Mouse (Mus musculus) A20 (cell line): Measurements from ENCODE around the gene Gm20388.
A peak's percentile ranks its signal among the peaks of the same experiment; 100 is the strongest.

ENCODE experiments used
- DNase-seq: peaks from one replicate; pipeline ENCODE4 v3.0.0-alpha.2; 2011; ENCODE audit warnings: low read depth, low spot score

The Gm20388 gene

DNA sequence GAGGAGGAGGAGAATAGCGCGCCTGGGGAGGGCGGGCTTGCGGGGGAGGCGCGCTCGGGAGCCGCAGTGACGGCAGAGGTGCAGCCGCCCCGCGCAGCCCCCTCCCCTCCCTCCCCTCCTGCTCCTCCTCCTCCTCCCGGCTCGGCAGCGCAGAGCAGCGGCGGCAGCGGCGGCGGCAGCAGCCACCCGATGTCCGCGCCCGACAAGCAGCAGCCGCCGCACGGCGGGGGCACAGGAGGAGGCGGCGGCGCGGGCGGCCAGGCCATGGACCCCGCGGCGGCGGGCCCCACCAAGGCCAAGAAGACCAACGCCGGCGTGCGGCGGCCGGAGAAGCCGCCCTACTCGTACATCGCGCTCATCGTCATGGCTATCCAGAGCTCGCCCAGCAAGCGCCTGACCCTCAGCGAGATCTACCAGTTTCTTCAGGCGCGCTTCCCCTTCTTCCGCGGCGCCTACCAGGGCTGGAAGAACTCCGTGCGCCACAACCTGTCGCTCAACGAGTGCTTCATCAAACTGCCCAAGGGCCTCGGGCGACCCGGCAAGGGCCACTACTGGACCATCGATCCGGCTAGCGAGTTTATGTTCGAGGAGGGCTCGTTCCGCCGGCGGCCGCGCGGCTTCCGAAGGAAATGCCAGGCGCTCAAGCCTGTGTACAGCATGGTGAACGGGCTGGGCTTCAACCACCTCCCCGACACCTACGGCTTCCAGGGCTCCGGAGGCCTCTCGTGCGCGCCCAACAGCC is 1173.7 kb downstream of the Gm20388 start, which contains the start of gene Foxf1:
Foxf1 (plus strand) TSS at position 177 of the 742 bp plus-strand sequence.
- DNase-seq, result no peak

DNA sequence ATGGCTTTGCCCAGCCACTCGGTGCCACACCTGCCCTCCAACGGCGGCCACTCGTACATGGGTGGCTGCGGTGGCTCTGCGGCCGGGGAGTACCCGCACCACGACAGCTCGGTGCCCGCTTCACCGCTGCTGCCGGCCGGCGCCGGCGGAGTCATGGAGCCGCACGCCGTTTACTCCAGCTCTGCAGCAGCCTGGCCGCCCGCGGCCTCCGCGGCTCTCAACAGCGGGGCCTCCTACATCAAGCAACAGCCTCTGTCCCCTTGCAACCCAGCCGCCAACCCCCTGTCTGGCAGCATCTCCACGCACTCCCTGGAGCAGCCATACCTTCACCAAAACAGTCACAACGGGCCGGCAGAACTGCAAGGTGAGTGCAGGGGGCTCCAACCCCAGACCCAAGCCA is 1174.4 kb downstream of the Gm20388 start:
- DNase-seq, result no peak

DNA sequence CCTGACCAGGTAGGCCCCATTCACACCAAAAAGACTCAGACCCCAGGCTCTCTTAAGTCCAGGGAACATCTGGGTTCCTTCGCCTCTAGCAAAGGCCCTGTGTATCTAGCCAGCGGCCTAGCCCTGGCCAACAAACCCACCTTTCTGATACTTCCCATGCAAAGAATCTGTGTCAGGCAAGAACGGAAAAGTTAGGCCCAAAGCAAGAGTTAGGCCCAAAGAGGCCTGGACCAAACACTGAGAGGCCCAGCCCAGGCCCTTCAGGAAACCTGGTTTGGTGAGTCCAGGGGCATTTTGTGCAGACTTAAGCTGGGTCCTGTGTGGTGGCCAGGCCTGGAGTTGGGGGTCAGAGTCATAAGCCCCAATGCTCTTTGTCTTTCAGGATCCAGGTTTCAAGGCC is 1174.9 kb downstream of the Gm20388 start:
- no peak for DNase-seq

DNA sequence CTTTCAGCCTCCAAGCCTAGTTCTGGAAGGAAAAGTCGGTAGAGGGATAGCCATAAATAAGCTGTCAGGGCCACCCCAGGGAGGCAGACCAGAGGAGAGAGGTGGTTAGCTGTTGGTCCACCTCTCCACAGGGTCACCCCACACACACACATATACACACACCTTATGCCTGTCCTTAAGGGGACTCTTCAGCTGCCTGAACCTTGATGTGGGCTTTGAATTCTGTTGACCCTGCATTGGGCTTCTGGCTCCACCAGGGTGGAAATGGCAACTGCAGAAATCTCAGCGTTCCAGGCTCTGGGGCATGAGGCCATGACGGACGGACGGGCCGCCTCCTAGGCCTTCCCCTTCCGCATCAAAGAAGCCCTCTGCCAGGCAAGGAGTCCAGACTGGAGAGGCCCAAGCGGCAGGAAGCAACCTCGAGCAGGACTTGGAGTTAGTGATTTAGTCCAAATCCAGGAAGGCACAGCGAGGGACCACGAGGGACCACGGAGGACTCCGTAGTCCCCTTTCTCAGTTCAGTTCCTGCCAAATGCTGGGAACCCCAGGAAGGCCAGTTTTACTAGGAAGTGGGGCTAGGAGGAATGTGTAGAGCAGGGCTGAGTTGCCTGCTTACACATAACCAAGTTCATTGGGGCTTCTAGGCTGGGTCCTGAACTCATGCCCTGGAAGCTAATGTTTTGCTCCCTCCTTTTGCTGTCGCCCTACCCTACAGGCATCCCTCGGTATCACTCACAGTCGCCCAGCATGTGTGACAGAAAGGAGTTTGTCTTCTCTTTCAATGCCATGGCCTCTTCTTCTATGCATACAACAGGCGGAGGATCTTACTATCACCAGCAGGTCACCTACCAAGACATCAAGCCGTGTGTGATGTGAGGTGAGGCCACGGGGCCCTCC is 1175.6 kb downstream of the Gm20388 start:
- DNase-seq, result no peak

DNA sequence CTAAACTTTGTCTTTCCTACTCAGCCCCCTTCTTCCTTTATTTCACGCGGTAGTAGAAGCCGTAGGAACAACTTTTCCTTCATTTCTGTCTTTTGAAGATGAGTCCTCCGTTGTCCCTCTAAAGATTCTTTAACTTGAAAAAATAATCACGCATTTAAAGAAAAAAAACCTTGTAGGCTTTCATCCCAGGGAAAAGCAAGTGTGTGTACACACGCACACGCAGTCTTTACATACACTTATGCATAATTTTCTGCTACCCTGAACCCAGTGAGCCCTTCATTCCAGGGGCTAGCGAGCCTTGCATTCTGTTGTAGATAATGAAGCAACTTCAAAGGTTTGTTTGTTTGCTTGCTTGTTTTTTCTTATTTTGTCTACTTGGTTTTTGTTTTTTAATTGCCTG is 1177.6 kb downstream of the Gm20388 start:
- DNase-seq, result no peak

DNA sequence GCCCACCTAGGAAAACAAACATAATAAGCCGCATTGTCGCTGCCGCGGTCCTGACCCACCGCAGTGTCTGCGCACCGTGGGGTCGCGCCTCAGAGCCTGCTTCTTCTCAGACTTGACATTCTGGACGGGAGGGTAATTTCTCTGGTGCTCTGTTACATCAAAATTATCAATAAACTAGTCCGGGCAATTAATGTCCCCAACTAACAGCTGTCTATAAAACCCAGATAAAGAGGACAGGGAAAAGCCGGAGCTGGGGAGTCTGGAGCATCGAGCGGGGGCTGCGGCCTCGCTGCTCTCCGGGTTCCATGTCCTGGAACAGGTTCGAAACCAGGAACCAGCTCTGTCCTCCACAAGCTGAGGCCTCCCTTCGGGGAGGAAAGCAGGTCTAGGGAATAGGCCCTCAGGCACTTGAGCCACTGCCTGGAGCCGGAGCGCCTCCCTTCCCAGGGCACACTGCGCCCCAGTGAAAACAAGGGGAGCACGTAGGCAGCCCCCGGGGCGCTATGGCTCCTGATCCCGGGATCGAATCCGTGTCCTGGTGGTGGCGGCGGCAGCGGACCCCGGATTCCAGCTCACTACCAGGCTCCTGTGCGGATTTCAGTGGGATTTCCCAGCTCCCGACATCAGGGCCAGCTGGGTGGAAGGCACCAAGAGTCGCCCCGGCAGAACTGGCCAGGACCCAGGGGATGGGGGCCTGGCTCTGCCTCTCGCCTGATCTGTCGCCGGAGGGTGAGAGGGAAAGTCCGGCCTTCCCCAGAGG is 1178.4 kb downstream of the Gm20388 start:
- DNase-seq, result no peak

DNA sequence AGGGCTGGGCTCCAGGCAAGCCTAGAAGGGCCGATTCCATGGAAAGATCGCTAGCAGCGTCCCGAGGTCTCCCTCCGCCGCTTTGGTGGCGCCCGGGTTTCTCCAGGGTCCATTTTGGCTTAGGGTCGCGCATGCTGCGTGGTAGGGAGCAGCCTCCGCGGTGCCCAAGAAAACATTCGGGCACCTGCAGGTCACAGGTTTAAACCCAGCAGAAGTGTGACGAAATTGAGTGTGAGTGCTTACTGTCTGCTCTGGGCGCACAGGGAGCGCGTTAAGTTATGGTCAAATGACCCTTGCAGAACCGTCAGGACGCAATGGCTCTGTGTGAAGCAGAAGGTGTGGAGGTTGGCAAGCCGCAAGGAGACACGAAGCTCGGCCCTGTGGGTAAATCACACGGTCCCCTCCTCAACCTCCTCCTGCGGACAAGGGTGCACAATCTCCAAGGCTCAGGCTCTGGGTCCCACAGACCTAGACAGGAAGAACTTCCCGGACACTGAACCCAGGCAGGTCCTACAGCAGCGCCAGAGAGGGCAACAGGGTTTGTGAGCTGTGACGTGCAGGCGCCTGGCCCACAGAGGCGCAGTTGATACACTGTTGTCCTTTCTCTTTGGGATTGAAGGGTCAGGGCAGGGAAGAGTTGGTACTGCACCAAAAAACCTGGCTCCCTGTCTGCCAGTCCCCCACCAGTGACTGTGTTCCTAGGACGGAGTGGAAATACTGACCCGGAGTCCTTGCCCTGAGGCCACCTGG is 1179.2 kb downstream of the Gm20388 start:
- DNase-seq, result no peak

DNA sequence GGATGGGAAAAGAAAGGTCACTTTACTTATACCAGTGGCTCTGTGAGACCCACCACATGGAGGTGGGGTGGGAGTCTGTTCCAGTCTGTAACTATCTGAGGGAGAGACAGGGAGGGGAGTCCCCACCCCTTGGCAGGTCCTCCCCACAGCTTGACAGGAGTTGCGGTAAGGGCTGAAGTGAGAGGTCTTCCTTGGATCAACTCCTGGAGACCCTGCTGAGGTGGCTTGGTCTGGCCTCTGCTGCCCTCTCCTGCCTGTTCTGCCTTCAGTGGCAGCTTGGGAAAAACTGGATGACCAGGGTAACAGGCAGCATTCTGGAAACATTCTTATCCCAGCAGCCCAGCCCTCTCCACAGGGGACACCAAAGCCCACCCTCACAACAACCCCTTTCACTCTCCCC is 1180.1 kb downstream of the Gm20388 start:
- no peak for DNase-seq

DNA sequence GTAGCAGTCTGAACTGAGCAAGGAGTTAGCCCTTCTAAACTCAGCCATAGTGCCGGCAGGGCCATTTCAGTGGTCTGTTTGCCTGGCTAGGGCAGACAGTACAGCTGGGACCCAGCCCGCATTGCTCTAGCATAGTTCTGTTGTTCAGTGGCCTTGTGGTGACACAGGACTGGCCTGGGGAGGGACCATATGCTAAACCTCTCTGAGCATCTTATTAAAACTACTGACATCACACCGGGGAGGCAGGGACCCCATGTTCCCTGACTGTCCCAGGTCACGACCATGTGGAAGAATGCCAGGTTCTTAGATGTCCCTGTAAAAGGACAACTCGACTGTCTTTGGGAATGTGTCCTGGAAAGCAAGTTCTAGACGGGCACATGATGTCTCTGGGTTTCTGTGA is 1181.5 kb downstream of the Gm20388 start:
- DNase-seq, result no peak

DNA sequence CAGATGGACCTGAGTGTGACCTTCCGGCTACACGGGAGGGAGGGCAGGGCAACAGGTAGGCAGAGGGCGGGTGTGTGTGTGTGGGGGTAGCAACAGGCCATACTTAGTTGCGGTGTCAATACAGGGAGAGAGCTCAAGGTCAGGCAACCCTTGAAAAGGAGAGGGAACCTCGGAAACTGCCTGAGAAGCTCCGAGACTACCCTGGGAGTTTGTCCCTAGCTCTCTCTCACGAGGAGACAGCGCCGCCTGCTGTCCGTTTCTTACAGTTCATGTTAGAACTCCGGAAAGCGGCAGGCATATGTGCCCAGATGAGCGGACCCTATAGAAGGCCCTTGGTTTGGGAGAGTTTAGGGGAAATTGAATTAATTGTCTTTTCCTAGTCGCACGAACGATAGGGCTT is 1182.0 kb downstream of the Gm20388 start:
- DNase-seq, result peak; percentile 77

DNA sequence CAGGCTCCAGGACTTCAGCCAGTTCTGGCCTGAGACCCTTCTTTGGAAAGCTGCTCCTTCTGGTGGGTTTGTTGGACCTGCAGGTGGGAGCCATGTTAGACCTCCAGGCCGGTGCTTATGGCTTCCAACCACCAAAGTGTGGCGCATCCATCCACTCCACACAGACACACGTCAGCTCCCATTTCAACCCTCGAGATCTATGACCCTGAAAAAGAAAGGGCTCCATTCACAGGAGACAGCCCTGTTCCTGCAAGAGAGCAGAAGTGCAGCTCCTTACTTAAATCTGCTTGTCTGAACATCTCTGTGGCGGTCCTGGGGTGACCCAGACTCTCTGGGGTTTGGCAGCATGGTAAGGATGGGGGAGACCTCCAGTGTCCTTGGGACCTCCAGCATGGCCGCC is 1182.9 kb downstream of the Gm20388 start:
- no peak for DNase-seq

DNA sequence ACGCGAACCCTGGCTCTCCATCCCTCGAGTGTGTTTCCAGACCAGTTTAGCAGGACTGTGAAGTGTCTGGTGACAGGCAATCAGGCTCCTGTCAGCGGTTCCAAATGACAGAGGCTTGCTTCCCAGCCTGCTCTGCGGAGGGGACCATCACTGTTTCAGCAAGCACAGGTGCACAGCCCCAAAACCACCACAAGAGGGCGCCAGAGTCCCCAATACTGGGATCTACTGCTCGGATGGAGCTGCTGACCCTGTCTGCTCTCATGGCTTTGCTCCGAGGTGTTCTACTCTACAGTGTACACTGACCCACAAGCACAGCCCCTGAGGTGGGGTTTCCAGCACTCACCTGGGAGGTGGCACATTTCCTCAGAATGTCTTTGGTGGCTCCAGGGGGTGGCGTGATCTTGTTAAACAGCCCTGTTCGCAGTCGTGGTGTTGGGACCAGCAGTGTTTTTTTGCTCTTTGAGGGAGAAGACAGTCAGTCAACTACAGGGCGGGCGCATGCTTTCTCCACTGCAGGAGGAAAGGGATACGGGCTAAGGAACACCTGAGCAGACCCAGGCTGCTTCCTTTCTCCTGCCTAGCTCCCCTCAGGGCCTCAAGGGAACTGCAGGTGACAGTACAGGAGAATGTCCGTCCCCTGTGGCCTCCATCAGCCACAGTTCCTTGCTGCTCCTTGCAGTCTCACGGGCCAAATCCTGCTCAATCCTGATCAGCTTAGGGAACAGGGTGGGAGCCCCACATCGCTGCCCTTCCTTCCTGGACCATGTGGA is 1193.6 kb downstream of the Gm20388 start:
- DNase-seq, result peak; percentile 73

DNA sequence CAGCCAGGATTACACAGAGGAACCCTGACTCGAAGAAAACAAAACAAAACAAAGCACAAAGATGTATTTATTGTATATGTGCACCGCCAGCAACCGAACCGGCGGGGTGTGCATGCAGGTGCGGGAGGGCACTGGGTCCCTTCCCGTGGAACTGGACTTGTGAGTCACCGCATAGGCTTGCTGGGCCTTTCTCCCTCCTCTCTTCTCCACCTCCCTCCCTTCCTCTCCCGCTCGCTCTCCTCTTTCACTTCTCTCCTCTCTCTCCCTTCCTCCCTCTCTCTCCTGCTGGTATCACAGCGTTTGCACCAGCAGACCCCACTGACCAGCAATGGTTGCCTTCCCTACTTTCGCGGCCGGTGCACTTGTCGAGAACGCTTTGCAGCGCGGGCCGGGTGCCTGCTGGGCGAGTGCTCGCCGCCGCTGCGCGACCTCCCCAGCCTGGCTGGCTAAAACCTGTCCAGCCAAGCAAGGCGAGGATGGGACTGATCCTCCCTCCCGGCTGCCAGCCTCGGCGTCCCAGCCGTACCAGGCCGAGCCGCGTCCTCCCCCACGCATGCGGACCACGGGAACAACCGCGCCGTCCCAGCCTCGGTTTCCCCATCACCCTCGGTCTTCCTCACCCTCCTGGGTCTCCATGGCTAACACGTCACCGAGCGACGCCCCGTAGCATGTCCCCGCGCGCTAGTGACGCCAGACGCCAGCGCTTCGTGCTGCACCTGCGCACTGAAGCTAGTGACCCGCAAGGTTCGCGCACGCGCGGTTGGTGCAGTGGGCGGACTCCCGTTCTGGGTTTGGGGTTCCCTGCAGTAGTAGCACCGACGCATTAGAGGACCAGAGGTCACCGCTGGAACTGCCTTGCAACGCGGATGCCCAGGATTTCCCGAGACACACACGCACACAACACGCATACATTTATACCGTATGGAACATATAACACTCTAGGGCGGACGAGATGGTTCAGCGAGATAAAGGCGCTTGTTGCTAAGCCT is 1197.3 kb downstream of the Gm20388 start, which contains the start of gene Mthfsd:
Mthfsd (minus strand) TSS at position 725 of the 989 bp plus-strand sequence.
- peak; percentile 98 for DNase-seq

DNA sequence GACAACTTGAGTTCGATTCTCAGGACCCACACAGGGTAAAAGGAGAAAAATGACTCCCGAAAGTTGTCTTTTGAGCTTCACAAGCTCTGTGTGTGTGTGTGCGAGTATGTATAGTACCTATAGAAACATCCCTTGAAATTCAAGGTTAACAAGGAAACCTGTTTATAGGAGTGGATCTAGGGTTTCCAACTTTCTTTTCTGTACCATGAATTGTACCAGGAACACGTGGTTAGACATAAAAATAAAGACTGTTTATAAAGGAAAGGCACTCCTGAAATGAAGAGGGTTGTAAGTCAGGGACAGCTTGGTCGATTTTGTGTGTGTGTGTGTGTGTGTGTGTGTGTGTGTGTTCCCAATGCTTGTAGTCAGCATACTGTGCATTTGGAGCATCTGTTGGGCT is 1198.0 kb downstream of the Gm20388 start:
- no peak for DNase-seq

DNA sequence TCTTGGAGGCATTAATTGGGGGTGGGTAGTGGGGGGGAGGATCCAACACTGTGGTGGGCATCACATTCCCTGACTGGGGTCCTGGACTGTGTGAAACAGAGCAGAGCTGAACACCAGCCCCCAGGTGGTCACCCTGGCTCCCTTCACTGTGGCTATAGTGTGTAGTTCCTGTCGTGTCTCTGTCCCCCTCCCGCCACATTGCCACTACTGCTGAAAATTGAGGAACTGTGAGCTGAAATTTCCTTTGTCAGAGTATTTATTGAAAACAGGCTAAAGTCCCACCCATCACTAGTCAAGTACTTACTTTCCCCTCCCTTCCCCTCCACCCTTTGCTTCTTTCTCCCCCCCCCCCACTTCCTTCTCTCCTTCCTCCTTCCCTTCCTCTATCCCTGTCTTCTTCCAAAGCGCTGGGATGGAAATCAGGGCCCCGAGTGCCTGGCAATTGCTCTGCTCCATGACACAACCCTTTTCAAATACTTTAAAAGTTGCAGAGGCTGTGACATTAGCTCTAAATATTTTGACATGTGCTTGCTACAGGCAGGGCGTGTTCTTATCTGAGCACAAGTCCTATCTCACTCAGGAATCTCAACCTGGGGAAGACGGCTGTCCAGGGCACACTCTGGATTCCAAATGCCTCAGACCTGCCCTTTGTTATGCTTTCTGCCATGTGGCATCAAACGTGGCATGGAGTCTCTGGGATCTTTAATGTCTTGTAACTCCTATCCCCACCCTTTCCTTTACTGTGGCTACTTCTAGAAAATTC is 1200.7 kb downstream of the Gm20388 start:
- no peak for DNase-seq

DNA sequence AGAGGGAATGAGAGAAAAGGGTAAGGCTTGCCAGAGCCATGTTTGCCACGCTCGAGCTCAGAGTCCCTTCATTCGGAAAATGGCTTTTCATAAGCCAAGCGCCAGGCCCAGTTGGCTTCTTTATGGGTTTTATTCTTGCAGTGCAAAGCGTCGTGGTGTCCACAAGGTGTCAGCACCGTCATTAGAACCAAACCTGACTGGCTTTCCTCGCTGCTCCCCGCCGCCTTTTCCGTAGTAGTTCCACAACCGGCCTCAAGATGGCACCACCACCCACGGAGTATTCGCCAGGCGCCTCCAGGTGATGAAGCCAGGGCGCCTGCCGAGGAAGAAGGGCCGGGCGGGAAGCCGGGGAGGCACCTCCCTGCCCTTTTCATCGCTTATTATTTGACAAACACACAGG is 1202.6 kb downstream of the Gm20388 start:
- peak; percentile 90 for DNase-seq

DNA sequence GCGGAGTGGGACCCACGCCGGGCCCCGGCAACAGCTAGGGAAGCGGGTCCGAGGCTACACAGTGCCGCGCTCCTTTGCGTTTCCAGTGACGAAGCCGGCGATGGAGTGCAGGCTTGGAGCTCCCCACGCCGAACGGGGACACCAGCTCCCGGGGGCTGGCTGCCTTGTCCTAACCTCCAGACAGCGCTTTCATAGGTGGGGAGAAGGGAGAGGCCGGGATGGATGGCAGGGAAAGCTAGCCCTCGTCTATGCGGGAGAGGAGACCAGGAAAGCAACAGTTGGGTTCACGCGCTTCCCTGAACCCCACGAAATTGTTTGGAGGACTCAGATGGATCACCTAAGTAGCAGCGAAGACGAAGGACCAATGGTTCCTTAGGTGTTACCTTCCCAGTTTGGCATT is 1204.5 kb downstream of the Gm20388 start:
- no peak for DNase-seq

DNA sequence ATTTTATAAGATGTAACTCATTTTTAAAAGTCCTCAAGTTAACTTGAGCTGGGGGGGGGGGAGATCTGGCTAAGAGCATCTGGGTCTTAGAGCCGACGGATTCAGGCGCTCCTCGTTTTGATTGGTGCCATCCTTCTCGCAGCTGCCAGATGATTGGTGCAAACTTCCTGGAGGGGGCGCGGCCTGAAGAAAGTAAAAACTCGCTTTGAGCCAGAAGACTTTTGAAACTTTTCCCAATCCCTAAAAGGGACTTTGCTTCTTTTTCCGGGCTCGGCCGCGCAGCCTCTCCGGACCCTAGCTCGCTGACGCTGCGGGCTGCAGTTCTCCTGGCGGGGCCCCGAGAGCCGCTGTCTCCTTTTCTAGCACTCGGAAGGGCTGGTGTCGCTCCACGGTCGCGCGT is 1205.3 kb downstream of the Gm20388 start, which contains the start of gene Foxc2:
Foxc2 (plus strand) TSS at position 224 of the 400 bp plus-strand sequence.
- no peak for DNase-seq
